Mouse (Mus musculus) gastrocnemius, postnatal 36 days (tissue): Measurements from ENCODE around the gene Creb5. TPM values are rescaled to one million over a fixed set of nuclear protein-coding genes. Genes with fewer than 3 reads are reported as not detected.

Experiments used
- DNase-seq, 2 experiments: peaks; one replicate each; pipeline ENCODE4 v3.0.0; 2022
- intact Hi-C: fragments of 180-260 bp; cut with DNase I; formaldehyde crosslinking; loops from one replicate; pipeline ENCODE4 v1.15.1; 2025
- total RNA-seq, 2 experiments: library from RNA; stranded (reverse); gene quantifications; 2 replicates each; pipeline ENCODE4 v1.2.3; 2021

The Creb5 gene
- total RNA-seq, 2 experiments from 2014 or later = 7.1 to 7.8 TPM

GRCm38 (mm10) chr6:53409183-53409582 is 122.1 kb downstream of the Creb5 start:
- intact Hi-C loops = no loop called here

GRCm38 (mm10) chr6:53421345-53421744 is 134.3 kb downstream of the Creb5 start:
- intact Hi-C loops = no loop called here

More at GRCm38 (mm10) chr6:53409183-53409582, 122.1 kb downstream of the Creb5 start:
- no peak for DNase-seq

DNA sequence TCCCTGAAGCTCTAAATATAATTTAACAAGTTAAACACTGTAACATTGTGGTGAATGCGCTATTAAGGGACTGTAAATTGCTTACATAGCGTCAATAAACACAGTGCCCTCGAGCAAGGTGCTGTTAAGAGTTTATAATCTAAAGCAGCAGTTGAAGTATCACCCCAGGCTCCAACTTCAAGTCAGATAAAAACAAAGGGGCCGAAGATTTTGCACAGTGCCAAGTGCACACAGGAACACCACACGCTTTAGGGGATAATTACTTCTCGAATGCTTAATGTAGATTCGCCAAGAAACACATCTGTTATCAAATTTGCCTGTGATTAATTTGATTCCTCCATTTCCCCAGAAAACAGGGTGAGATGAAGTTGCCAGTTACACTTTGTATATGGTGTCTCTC is 142.3 kb downstream of the Creb5 start:
- DNase-seq = no peak
- intact Hi-C loops = no loop called here

More at GRCm38 (mm10) chr6:53421345-53421744, 134.3 kb downstream of the Creb5 start:
- DNase-seq = no peak

GRCm38 (mm10) chr6:53429891-53430290 is 142.8 kb downstream of the Creb5 start:
- DNase-seq = no peak
- intact Hi-C loops = no loop called here

DNA sequence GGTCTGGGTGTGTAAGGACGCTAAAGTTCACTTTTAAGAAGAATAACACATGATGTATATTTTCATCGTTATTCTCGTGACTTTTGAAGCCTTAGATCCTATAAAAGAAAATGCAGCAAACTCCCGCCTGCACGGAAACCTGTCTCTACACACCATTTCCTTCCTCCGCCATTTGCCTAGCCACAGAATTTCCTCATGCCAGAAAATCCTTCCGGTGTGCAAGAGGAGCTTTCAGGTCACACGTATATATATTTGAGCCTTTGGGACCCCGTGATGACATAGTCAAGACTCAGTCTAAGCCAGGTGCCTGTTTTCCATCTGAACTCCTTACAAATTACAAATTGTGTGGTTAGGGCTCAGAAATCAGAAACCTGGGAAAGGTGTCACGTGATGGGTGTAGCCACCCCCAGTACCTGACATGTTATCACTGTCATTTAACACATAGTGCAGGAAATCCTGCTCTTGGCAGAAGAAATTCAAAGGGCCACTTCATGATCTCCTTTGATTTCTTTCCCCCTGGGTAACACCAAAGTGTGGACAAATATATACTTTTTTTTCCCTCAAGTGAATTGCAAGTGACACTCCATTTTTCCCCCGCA is 158.9 kb downstream of the Creb5 start:
- DNase-seq = no peak
- intact Hi-C loops = no loop called here

DNA sequence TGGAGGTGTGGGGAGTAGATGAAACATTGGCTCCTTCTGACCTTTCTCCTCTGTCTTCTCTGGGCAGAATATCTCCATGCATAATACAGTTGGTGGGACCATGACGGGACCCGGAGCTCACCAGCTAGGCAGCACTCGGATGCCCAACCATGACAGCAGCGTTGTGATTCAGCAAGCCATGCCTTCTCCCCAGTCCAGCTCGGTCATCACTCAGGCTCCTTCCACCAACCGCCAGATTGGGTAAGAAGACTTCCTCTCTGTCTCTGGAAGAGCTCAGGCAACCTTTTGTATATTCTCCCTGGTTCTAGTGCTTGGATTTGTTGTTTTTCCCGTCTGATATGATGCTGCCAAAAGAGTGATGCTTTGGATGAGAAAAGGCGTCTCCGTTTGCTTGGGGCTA is 160.4 kb downstream of the Creb5 start:
- intact Hi-C loops = no loop called here
- no peak for DNase-seq

GRCm38 (mm10) chr6:53448317-53448870 is 161.3 kb downstream of the Creb5 start:
- DNase-seq = no peak
- intact Hi-C loops = no loop called here

- DNase-seq = no peak
- intact Hi-C loops = no loop called here
Observed at GRCm38 (mm10) chr6:53449437-53450173, 162.5 kb downstream of the Creb5 start.

GRCm38 (mm10) chr6:53450494-53450893 is 163.4 kb downstream of the Creb5 start:
- DNase-seq = no peak
- intact Hi-C loops = no loop called here

DNA sequence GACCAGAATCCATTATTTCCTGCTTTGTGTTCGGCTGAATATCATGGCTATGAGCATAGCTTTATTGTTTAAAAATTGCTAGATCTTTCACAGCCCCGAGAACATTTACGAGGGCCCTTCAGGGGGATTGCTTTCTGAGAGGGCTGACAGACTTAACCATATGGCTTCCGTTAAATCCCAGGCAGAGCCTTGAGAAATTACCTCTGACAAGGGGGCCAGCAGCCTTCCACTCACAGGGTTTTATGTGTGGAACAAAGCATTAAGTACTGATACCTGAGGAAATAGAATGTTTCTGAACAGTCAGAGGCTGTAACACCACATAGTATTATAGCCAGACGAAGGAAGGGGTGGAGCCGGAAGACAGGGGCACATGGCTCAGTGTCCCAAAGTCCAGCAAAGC is 165.2 kb downstream of the Creb5 start:
- DNase-seq = no peak
- intact Hi-C loops = no loop called here

- intact Hi-C loops = no loop called here
Observed at GRCm38 (mm10) chr6:53455442-53455841, 168.4 kb downstream of the Creb5 start.

GRCm38 (mm10) chr6:53456111-53456510 is 169.0 kb downstream of the Creb5 start:
- intact Hi-C loops = no loop called here
- DNase-seq = no peak

More at GRCm38 (mm10) chr6:53455442-53455841, 168.4 kb downstream of the Creb5 start:
- DNase-seq = no peak

DNA sequence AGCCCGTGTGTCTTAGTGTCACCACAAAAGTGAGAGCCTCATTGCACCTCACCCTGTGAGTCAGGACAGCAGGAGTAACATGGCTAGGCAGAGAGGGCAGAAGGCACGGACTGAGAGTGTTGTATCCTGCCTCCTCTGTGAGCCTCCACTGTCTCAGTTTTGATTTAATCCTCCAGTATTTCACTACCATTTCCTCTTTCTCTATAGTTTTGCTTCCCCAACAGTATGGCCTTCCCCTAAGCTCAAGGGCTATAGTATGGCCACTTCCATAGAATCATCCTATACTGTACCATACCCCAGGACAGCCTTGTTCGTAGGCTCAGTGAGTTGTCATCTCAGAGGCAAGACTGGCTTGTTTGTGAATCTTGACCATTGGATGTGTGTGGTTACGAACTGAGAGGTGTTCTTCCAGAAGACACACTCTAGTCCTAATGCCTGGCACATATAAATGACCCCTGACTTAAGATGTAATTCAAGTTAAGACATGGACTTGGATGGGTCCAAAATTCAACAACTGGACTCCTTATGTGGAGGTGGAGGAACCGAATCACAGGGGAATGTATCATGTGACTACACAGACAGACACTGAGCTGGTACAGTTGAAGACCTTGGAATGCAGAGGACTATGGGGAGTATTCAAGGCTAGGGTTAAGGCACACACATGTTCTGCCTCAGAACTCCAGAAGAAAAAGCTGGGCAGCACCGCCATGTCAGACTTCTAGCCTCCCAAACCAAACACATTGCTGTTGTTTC is 173.1 kb downstream of the Creb5 start:
- intact Hi-C loops = no loop called here
- DNase-seq = no peak

- intact Hi-C loops = no loop called here
- no peak for DNase-seq
Observed at GRCm38 (mm10) chr6:53461056-53461455, 174.0 kb downstream of the Creb5 start.

GRCm38 (mm10) chr6:53461775-53462770 is 175.0 kb downstream of the Creb5 start:
- intact Hi-C loops = no loop called here
- DNase-seq = peak in 1 of 2 experiments; percentile 27

GRCm38 (mm10) chr6:53462802-53463201 is 175.7 kb downstream of the Creb5 start:
- intact Hi-C loops = no loop called here

GRCm38 (mm10) chr6:53463261-53463813 is 176.3 kb downstream of the Creb5 start:
- DNase-seq = no peak
- intact Hi-C loops = no loop called here

More at GRCm38 (mm10) chr6:53462802-53463201, 175.7 kb downstream of the Creb5 start:
- DNase-seq = no peak

GRCm38 (mm10) chr6:53469204-53469603 is 182.1 kb downstream of the Creb5 start:
- intact Hi-C loops = no loop called here
- no peak for DNase-seq

DNA sequence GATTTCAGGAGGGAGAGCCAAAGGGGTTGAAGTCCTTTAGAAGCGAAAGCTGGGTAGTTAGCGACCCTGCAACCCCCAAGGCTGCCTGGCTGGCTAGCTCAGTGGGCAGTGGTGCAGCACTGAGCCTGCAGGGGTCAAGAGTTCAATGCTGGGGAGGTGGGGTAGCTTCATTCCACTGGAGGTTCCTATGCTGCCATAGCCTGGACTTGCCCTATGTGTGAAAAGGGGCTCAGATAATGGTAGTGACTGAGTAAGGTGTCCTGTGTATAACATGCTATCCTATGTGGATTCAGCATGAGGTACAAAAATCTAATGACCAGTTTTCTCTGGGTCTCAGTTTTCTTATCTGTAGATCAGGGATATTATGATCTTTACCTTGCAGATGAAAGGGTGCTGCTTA is 182.6 kb downstream of the Creb5 start:
- DNase-seq = no peak
- intact Hi-C loops = no loop called here

DNA sequence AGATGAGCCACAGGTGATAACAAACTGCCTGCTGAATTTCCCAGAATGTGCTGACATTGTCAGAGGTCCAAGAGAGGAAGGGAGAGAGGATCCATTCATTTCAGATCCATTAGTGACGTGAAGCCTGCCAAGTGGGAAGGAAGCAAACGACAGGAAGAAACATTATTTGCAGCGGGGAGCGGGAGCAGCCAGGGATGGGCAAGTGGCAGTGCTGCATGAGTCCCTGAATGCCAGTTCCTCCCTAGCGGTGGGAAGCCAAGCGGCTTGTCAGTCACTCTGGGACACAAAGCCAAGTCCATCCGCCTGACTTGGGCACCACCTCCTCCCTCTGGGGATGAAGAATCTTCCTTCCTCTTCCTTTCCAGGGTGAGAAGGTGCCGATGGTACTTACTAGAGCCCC is 183.5 kb downstream of the Creb5 start:
- DNase-seq = no peak
- intact Hi-C loops = no loop called here
